Mouse (Mus musculus) embryo, embryonic 9.5 days (tissue): ENCODE measurements around the gene Ercc1.

ENCODE experiments used
- DNase-seq: peaks from one replicate; pipeline ENCODE4 v3.0.0-alpha.2; 2017; ENCODE audit errors: extremely low spot score

The Ercc1 gene

DNA sequence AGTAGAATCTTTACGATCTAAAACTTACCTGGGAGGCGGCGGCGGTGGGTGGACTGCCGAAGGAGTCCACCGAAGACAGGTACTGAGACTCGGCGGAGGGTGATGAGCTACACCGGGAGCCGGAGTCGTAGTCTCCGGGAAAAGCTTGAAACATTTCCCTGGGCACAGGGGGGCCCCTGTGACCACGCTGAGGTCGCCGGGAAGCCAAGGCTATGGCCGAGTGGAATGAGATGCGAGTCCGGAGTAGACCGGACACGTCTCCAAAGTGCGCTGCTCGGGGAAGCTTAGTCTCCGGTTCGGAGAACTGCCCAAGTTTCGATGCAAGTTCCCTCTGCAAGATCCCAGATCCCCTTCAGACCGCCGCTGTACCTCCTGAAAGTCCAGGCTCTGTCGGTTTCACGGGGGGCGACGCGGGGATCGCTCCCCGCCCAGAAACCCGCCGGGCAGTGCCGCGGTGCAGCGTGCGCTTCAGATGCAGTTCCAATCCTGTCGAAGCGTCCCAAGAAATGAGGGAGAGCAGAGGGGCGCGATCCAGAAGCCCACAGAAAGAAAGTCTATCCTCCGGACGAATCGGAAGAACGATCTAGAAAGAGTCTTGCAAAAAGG is 35.2 kb upstream of the Ercc1 start:
- no peak for DNase-seq

- DNase-seq: peak; percentile 96
These were observed 34.5 kb upstream of the Ercc1 start, which contains the start of gene Fosb for GRCm38 (mm10) chr7:19309884-19310641. Fosb (minus strand) TSS chr7:19310051.

DNA sequence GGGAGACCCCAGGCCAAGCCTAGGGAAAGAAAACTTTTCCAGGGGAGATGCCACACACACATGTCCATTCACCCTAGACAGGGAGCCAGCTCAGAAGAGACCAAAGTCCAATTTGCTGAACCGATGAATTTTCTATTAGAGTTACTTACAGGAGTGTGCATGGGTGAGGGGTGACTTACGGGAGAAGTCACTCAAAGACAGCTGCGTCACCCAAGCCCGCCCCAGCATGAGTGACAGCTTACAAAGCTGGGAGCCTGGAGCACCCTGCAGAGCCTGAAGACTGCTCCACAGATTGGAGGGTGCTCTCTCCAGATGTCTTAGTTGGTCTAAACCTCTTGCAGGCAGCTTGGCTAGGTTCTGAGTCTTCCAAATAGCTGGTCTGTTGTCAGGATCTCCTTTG is 32.6 kb upstream of the Ercc1 start:
- no peak for DNase-seq

GRCm38 (mm10) chr7:19314033-19314432 is 30.5 kb upstream of the Ercc1 start:
- no peak for DNase-seq

DNA sequence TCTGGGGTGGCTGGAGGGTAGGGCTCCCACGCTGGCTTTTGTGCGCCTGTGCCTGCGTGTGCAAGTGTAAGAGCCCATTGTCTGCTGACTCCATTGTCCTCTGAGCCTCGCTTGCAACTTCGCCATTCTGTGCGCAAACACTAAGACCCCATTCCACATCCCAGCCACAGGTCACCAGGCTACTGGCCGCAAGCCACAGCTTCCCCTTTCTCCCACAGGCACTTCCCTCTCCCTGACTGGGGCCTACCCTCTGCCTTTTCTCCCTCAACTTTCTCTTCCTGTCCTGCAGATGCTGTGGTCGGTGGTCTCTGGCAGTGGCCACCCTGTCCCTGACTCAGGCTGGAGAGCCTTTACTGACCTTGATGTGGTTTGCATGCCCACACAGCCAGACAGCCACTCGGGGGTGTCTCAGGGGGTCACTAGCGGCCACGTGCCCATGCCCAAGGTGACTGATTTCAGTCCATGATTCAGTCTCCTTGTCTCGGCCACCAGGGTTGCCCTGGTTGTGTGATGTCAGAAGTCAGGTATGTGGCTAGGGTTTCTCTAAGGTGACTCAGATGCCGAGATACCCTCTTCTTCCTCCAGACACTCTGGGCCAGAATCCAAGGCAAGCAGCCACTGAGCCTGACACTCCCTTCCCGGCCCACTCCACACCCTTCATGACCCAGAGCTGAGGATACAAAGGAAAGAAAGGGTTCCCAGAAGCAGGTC is 28.0 kb upstream of the Ercc1 start:
- no peak for DNase-seq

GRCm38 (mm10) chr7:19318201-19318600 is 26.4 kb upstream of the Ercc1 start:
- DNase-seq: no peak

DNA sequence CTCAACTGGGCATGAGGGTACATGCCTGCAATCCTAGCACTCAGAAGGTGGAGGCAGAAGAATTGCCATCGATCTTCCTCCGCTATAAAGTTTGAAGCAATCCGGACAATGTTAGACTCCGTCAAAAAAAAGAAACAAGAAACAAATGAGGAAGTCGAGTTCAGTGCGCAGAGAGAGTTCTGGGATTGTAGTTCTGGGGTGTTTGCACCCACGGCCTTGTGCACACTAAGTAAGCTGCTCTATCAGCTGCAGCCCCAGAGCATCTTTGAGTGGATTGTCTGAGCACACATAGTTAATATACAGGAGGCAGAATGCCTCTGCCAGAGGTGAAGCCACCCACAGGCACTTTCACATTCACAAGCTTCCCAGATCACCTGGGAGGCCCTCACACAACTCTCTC is 25.9 kb upstream of the Ercc1 start:
- no peak for DNase-seq

- no peak for DNase-seq
These were observed 25.1 kb upstream of the Ercc1 start for GRCm38 (mm10) chr7:19319458-19319857.

GRCm38 (mm10) chr7:19319906-19320305 is 24.7 kb upstream of the Ercc1 start:
- DNase-seq: peak; percentile 96

DNA sequence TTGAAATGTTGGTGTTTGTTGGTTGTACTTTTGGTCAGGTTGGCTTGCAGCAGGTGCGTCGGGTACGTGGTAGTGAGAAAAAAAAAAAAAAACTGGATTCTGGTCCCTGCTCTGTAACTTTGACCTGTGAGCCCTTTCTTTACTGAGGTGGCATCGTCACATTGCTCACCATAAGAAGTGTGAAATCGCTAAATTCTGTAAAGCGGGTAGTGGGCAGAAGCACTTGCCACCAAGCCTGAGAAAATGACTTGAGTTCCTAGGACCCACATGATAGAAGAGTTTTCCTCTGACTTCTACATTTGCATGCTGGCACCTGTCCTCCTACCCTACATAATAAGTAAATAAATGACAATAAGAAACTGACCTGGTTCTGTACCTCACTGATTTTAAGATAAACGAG is 23.9 kb upstream of the Ercc1 start:
- no peak for DNase-seq

DNA sequence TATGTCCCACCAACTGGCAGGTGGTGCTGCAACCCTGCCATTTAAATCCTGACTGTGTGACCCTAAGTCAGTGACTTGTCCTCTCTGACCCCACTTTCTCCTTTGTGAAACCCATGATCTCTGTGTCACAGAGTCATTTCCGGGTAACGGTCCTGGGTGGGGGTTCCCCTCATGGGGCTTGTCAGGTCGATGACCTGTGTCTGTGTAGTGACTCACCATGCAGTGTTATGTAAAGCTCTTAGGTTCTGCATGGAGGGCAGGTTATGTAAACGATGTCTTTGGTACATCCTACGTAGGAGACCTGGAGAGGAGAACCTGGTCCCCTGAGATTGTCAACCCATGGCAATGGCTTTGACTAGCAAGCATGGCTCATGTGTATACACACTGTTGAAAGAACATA is 23.1 kb upstream of the Ercc1 start:
- DNase-seq: no peak

GRCm38 (mm10) chr7:19322489-19322888 is 22.1 kb upstream of the Ercc1 start:
- DNase-seq: no peak

- DNase-seq: no peak
These were observed 20.4 kb upstream of the Ercc1 start for GRCm38 (mm10) chr7:19324221-19324620.

DNA sequence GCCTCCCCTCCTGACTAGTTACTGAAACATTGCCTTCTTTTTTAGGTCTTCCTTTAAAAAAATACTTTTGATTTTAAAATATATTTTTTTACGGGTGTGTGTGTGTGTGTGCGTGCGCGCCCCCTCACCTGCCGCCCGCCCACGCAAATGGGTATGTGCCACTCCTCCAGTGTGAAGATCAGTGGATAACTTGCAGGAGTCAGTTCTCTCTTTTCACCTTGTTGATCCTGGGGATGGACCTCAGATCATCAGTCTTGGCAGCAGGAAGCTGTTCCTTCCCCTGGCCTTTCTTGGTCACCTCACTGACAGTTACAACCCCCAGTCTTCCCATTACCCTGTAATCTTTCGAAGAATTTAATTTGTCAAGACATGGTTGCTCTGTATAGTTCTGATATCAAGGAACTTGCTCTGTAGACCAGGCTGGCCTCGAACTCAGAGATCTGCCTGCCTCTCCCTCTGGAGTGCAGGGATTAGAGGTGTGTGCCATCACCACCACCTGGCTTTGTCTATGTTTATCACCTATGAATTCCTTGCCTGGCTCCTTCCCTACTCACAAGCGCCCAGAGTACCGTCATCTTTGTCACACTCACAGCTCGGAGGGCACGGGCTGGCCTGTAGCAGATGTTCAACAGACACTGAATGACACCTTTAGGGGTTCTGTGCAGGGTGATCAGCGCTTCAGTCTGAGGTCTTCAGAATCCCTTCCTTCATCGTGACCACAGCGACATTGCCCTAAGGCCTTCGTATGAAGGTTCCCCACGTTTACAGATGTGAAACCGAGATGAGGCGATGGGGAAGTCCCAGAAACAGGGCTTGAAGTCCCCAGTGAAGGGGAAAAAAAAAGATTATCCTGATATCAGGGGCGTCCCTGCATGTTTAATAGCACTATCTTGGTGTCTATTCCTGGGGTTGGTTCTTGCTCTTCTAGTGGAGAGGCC is 19.0 kb upstream of the Ercc1 start:
- DNase-seq: no peak

DNA sequence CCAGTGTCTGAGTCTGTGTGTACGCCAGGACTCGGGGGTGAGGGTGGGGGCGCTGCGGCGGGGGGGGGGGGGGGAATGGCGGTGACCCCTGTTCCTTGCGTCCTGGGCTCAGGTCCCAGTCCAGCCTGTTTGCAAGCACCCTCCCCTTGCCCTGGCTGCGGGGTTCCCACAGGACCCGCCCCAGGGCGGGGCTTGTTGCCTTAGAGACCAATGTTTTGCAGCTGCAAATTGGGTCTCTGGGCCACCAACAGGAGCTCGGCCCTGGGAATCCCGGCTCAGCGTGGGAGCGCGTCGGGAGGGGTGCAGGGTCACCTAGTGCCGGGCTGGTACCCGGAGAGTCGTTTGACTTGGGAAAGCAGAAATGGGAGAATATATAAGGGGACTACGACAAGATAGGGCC is 18.2 kb upstream of the Ercc1 start:
- peak; percentile 87 for DNase-seq

- peak; percentile 89 for DNase-seq
These were observed 17.4 kb upstream of the Ercc1 start for GRCm38 (mm10) chr7:19327128-19327527.

GRCm38 (mm10) chr7:19327782-19328181 is 16.8 kb upstream of the Ercc1 start:
- DNase-seq: no peak

GRCm38 (mm10) chr7:19328425-19328824 is 16.2 kb upstream of the Ercc1 start:
- no peak for DNase-seq

- DNase-seq: no peak
These were observed 12.7 kb upstream of the Ercc1 start for GRCm38 (mm10) chr7:19331910-19332309.

DNA sequence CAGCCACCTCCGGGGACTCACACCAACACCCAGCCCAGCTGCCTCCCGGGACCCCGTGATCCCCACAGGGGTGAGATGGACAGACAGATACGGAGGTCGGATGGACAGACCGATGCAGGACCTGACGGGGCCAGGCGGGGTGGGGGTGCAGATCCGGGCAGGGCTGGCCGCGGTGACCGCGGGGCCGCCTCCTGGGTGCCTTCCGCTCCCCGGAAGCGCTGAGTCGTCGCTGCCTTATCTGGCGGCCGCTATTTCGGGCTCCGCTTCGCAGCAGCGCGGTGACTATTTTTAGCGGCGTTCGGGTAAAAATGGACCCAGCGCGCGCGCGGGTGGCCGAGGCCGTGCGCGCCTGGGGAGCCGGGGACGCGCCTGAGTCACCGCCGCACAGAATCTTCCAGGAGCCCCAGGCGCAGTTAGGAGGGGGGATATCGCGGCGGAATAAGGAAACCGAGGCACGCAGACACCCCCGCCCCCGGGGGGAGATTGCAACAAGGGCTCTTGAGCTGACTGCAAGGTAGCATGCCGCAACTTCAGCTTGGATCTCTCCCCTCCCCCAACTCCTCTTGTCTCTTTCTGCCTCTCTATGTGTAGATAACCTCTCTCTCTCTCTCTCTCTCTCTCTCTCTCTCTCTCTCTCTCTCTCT is 11.7 kb upstream of the Ercc1 start:
- DNase-seq: peak; percentile 56

DNA sequence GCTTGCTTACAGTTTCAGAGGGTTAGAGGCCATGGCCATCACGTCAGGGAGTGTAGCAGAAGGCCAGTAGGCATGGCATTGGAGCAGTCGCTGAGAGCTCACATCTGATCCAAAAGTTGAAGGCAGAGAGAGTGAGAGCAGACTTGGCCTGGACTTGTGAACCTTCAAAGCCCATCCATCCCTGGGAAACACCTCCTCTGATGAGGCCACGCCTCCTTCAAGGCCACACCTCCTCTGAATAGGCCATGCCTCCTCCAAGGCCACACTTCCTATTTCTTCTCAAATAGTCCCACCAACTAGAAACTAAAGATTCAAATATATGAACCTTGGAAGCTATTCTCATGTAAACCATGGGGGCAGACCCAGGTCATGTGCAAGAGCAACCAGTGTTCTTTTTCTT is 9.0 kb upstream of the Ercc1 start:
- no peak for DNase-seq
